Mouse (Mus musculus) stomach, postnatal 0 days (tissue): ENCODE data around the gene Hp1bp3. TPM values are rescaled to one million over a fixed set of nuclear protein-coding genes. Genes with fewer than 3 reads are reported as not detected.

Experiments used
- ATAC-seq: fragments of 200-750 bp; cut with Nextera tagmentation; 2 replicates; pipeline ENCODE4 v1.8.0; 2017; ENCODE audit not compliant: low FRiP score, low TSS enrichment
- DNase-seq: peaks from one replicate; pipeline ENCODE4 v3.0.0-alpha.2; 2016; ENCODE audit warnings: low spot score
- H3K27ac ChIP-seq: fragments of 300-500 bp; sonication (generic); replicated peaks from 2 replicates; pipeline ENCODE4 v1.5.1; 2014; ENCODE audit warnings: mild to moderate bottlenecking, control low read depth
- H3K27me3 ChIP-seq: fragments of 300-500 bp; sonication (generic); 2 replicates; pipeline ENCODE4 v1.6.1; 2014; ENCODE audit warnings: low read length; ENCODE audit not compliant: control insufficient read depth, insufficient read depth
- H3K36me3 ChIP-seq: fragments of 300-500 bp; sonication (generic); 2 replicates; pipeline ENCODE4 v1.6.1; 2014; ENCODE audit warnings: low read length, mixed read lengths; ENCODE audit not compliant: control insufficient read depth, insufficient read depth
- H3K4me1 ChIP-seq: fragments of 300-500 bp; sonication (generic); replicated peaks from 2 replicates; pipeline ENCODE4 v1.6.1; 2014; ENCODE audit warnings: antibody characterized with exemption; ENCODE audit not compliant: control insufficient read depth, insufficient read depth
- H3K4me2 ChIP-seq: fragments of 300-500 bp; sonication (generic); replicated peaks from 2 replicates; pipeline ENCODE4 v1.6.1; 2014; ENCODE audit warnings: low read depth, mild to moderate bottlenecking, control low read depth, moderate library complexity
- H3K4me3 ChIP-seq: fragments of 300-500 bp; sonication (generic); 2 replicates; pipeline ENCODE4 v1.5.1; 2014; ENCODE audit warnings: low read depth, low read length, control low read depth
- H3K9ac ChIP-seq: fragments of 300-500 bp; sonication (generic); 2 replicates; pipeline ENCODE4 v1.6.1; 2014; ENCODE audit warnings: mild to moderate bottlenecking, low read length, control low read depth, mixed read lengths
- H3K9me3 ChIP-seq: fragments of 300-500 bp; sonication (generic); 2 replicates; pipeline ENCODE4 v1.6.1; 2016; ENCODE audit warnings: low read length; ENCODE audit not compliant: control insufficient read depth
- CTCF ChIP-seq: IDR thresholded peaks from 2 replicates; pipeline ENCODE4 v1.5.1; 2016; ENCODE audit warnings: antibody characterized with exemption, low read depth, mild to moderate bottlenecking, moderate library complexity
- EP300 ChIP-seq: optimal IDR thresholded peaks from 2 replicates; pipeline ENCODE3; 2016; ENCODE audit warnings: antibody characterized with exemption
- WGBS: fragments of 180-500 bp; shearing (Covaris S2); extraction: QIAGEN DNeasy Blood & Tissue Kit; methylation state at CpG from one replicate; pipeline ENCODE4 v1.1.7; 2014; 5-methylcytosine and 5-hydroxymethylcytosine counted together
- polyA plus RNA-seq: library from polyadenylated mRNA; unstranded; fragments of >200 nt; fragmentation: Nextera tagmentation; extraction: Ambion mirVana; gene quantifications from 2 replicates; pipeline ENCODE4 v1.2.1, GENCODE M21; 2015

Hp1bp3 gene
- polyA plus RNA-seq, result 74.7 and 75.4 TPM in 2 replicates

- no peaks in the 10 kb centered on the region for H3K9me3 ChIP-seq
- peak within 1 kb of the TSS; percentile 99 for H3K9ac ChIP-seq
- ATAC-seq (peak; percentile 57), DNase-seq (peak; percentile 87)
- H3K4me1 ChIP-seq, result no peaks in the 10 kb centered on the region; the same call in 1 of the 2 replicates
- H3K36me3 ChIP-seq, result no peaks in the 10 kb centered on the region
- H3K4me3 ChIP-seq, result peak within 1 kb of the TSS; percentile 86
- H3K27me3 ChIP-seq, result no peaks in the 10 kb centered on the region
- TF ChIP-seq EP300 (no peak), CTCF (no peak)
- peak within 1 kb of the TSS; percentile 79 for H3K4me2 ChIP-seq
- under 1% methylated on average over 50 of the region's 84 CpGs for WGBS
- peak within 1 kb of the TSS; percentile 100 for H3K27ac ChIP-seq
Measured at GRCm38 (mm10) chr4:138216200-138216890, at the start of gene Hp1bp3. Hp1bp3 (plus strand) TSS chr4:138216296.

- Histone ChIP-seq H3K9me3 (no peaks in the 10 kb centered on the region), H3K4me3 (no peak overlapping the region), H3K27ac (no peak overlapping the region), H3K4me1 (no peaks in the 10 kb centered on the region), H3K9ac (no peak overlapping the region), H3K27me3 (no peaks in the 10 kb centered on the region), H3K36me3 (peaks cover 7% of the 10 kb centered on the region), H3K4me2 (no peak overlapping the region)
- DNase-seq, result peak; percentile 24
- WGBS, result 68% methylated on average over 10 of the region's 10 CpGs
- peak; percentile 39; the same call in 1 of the 2 replicates for ATAC-seq
- TF ChIP-seq CTCF (no peak), EP300 (no peak)
Measured at GRCm38 (mm10) chr4:138166519-138166918, 49.6 kb upstream of the Hp1bp3 start.

- Histone ChIP-seq H3K27me3 (no peaks in the 10 kb centered on the region), H3K4me3 (no peak overlapping the region), H3K27ac (no peak overlapping the region), H3K36me3 (peaks cover 12% of the 10 kb centered on the region), H3K4me1 (no peaks in the 10 kb centered on the region), H3K9ac (no peak overlapping the region), H3K9me3 (no peaks in the 10 kb centered on the region), H3K4me2 (no peak overlapping the region)
- WGBS, result 57% methylated on average over 3 of the region's 3 CpGs
- ATAC-seq (0 out of 2 replicates have a peak, but pooled peaks have one; percentile 45), DNase-seq (no peak)
- no peak for TF ChIP-seq EP300
- TF ChIP-seq CTCF, result no peak
Measured at GRCm38 (mm10) chr4:138168162-138168561, 47.9 kb upstream of the Hp1bp3 start.

GRCm38 (mm10) chr4:138169420-138169819, 46.7 kb upstream of the Hp1bp3 start:
- Histone ChIP-seq H3K9ac (no peak overlapping the region), H3K4me3 (no peak overlapping the region), H3K4me1 (no peaks in the 10 kb centered on the region), H3K9me3 (no peaks in the 10 kb centered on the region), H3K27ac (no peak overlapping the region), H3K36me3 (peaks cover 16% of the 10 kb centered on the region), H3K27me3 (no peaks in the 10 kb centered on the region), H3K4me2 (no peak overlapping the region)
- 84% methylated on average over 4 of the region's 4 CpGs for WGBS
- DNase-seq (no peak), ATAC-seq (no peak)
- TF ChIP-seq EP300 (no peak), CTCF (no peak)

- Histone ChIP-seq H3K4me1 (no peaks in the 10 kb centered on the region), H3K4me2 (no peak overlapping the region), H3K36me3 (peaks cover 25% of the 10 kb centered on the region), H3K27ac (no peak overlapping the region), H3K9me3 (no peaks in the 10 kb centered on the region), H3K4me3 (no peak overlapping the region), H3K27me3 (no peaks in the 10 kb centered on the region), H3K9ac (no peak overlapping the region)
- TF ChIP-seq EP300 (no peak), CTCF (no peak)
- no peak for DNase-seq
- no peak for ATAC-seq
- 94% methylated on average over 4 of the region's 4 CpGs for WGBS
Measured at GRCm38 (mm10) chr4:138172686-138173085, 43.4 kb upstream of the Hp1bp3 start.

- no peak for DNase-seq
- no peaks in the 10 kb centered on the region for H3K4me1 ChIP-seq
- no peak overlapping the region for H3K27ac ChIP-seq
- TF ChIP-seq EP300 (no peak), CTCF (no peak)
- H3K9ac ChIP-seq, result no peak overlapping the region
- H3K9me3 ChIP-seq, result no peaks in the 10 kb centered on the region
- no peak overlapping the region for H3K4me2 ChIP-seq
- H3K4me3 ChIP-seq, result no peak overlapping the region
- peaks cover 32% of the 10 kb centered on the region for H3K36me3 ChIP-seq
- WGBS, result 93% methylated on average over 5 of the region's 5 CpGs
- no peak for ATAC-seq
- no peaks in the 10 kb centered on the region for H3K27me3 ChIP-seq
Measured at GRCm38 (mm10) chr4:138179391-138179790, 36.7 kb upstream of the Hp1bp3 start.
